In genomic region chr3:89228836-89229235, GRCm38 (mm10) we compare ENCODE assay signal across 8 mouse cellular contexts. TPM values are rescaled to one million over a fixed set of nuclear protein-coding genes. Genes with fewer than 3 reads are reported as not detected.
DNase-seq lines count a peak whose midpoint lies in the region; ATAC-seq and TF ChIP-seq lines count a peak whose summit lies in the region.

Muc1 (plus strand) TSS chr3:89229057.

- H3K9ac ChIP-seq in hindbrain, embryonic 11.5 days (ENCODE audit: low read depth, low read length): peak within 1 kb of the TSS; percentile 83
- 0 out of 2 replicates have a peak within 1 kb of the TSS, but pooled peaks have one; percentile 26 for H3K9ac ChIP-seq in liver, embryonic 13.5 days

- no peak for TF ChIP-seq POLR2A in olfactory bulb, adult 2 months (IDR thresholded peaks at IDR 0.05; ENCODE audit: insufficient read depth, low read depth, low read length)

- no peak for ATAC-seq in megakaryocyte, adult 5-6 weeks (ENCODE audit: poor library complexity, severe bottlenecking)
- no peak for ATAC-seq in hindbrain, embryonic 11.5 days (ENCODE audit: low FRiP score)
- no peak for ATAC-seq in liver, embryonic 13.5 days (ENCODE audit: low read depth)

- peaks cover 67% of the 10 kb centered on the region for H3K27me3 ChIP-seq in megakaryocyte, embryonic 14.5 days (replicated peaks)
- 0 out of 2 replicates have a peak, but pooled peaks cover 2% of the 10 kb centered on the region for H3K27me3 ChIP-seq in hindbrain, embryonic 11.5 days (ENCODE audit: control insufficient read depth, insufficient read depth, low read length)
- peaks cover 81% of the 10 kb centered on the region for H3K27me3 ChIP-seq in liver, embryonic 13.5 days

- DNase-seq in hindbrain, embryonic 11.5 days (ENCODE audit: low spot score): no peak
- DNase-seq in liver, embryonic 13.5 days: no peak
- DNase-seq in right cerebral cortex, postnatal 25 days: no peak
- DNase-seq in gastrocnemius, postnatal 4 days (ENCODE audit: low spot score in 2 of 2): no peak
- DNase-seq in frontal cortex, adult 2 months (ENCODE audit: extremely low spot score in 1 of 2, low spot score in 1 of 2): no peak

- TF ChIP-seq CTCF in olfactory bulb, adult 2 months (IDR thresholded peaks at IDR 0.05; ENCODE audit: insufficient read depth, low read depth, low read length): no peak

- WGBS in hindbrain, embryonic 11.5 days: 37% methylated on average over 8 of the region's 10 CpGs
- 36% methylated on average over 10 of the region's 10 CpGs for WGBS in liver, embryonic 13.5 days (ENCODE audit: insufficient replicate concordance)
- WGBS in olfactory bulb, adult 2 months: 49% methylated on average over 10 of the region's 10 CpGs

- H3K4me1 ChIP-seq in megakaryocyte, embryonic 14.5 days: peaks cover 71% of the 10 kb centered on the region
- H3K4me1 ChIP-seq in hindbrain, embryonic 11.5 days (replicated peaks; ENCODE audit: control insufficient read depth, insufficient read depth, low read length): peaks cover 14% of the 10 kb centered on the region
- H3K4me1 ChIP-seq in liver, embryonic 13.5 days (replicated peaks): peaks cover 32% of the 10 kb centered on the region
- H3K4me1 ChIP-seq in olfactory bulb, adult 2 months (ENCODE audit: control insufficient read depth, insufficient read depth, low read length): peaks cover 44% of the 10 kb centered on the region

- no peaks in the 10 kb centered on the region for H3K9me3 ChIP-seq in megakaryocyte, embryonic 14.5 days
- no peaks in the 10 kb centered on the region for H3K9me3 ChIP-seq in hindbrain, embryonic 11.5 days (ENCODE audit: control insufficient read depth, low read length)
- no peaks in the 10 kb centered on the region for H3K9me3 ChIP-seq in liver, embryonic 13.5 days (replicated peaks)

- no peaks in the 10 kb centered on the region for H3K36me3 ChIP-seq in megakaryocyte, embryonic 14.5 days (replicated peaks; ENCODE audit: low read length)
- peaks cover 2% of the 10 kb centered on the region; the same call in 1 of the 2 replicates for H3K36me3 ChIP-seq in hindbrain, embryonic 11.5 days (ENCODE audit: control insufficient read depth, insufficient read depth, low read length)
- H3K36me3 ChIP-seq in liver, embryonic 13.5 days: no peaks in the 10 kb centered on the region

- H3K27ac ChIP-seq in hindbrain, embryonic 11.5 days (ENCODE audit: low read depth, low read length): peak within 1 kb of the TSS; percentile 84
- H3K27ac ChIP-seq in liver, embryonic 13.5 days: no peak within 1 kb of the TSS
- H3K27ac ChIP-seq in olfactory bulb, adult 2 months (ENCODE audit: insufficient read depth, low read depth, low read length): peak within 1 kb of the TSS; percentile 43

- H3K4me3 ChIP-seq in megakaryocyte, embryonic 14.5 days (replicated peaks): peak within 1 kb of the TSS; percentile 90
- H3K4me3 ChIP-seq in hindbrain, embryonic 11.5 days (ENCODE audit: low read depth, low read length): peak within 1 kb of the TSS; percentile 84
- peak within 1 kb of the TSS; percentile 51 for H3K4me3 ChIP-seq in liver, embryonic 13.5 days (replicated peaks)
- peak within 1 kb of the TSS; percentile 45 for H3K4me3 ChIP-seq in olfactory bulb, adult 2 months (ENCODE audit: insufficient read depth, low read depth, low read length)

- H3K4me2 ChIP-seq in hindbrain, embryonic 11.5 days (replicated peaks; ENCODE audit: low read depth, low read length): peak within 1 kb of the TSS; percentile 84
- peak within 1 kb of the TSS; percentile 61 for H3K4me2 ChIP-seq in liver, embryonic 13.5 days

RNA-seq across cellular contexts. Expression of gene Muc1, which starts in this region (rescaled TPM):
- polyA plus RNA-seq in megakaryocyte, embryonic 14.5 days (2012; ENCODE audit: insufficient read depth, low replicate concordance): 0.29 and 1.2 TPM in 2 replicates
- 0.25 and 0.58 TPM in 2 replicates for total RNA-seq in megakaryocyte, adult 5-6 weeks (2015)
- 0.18 TPM in 1 of 2 replicates, not detected in the other for total RNA-seq in megakaryocyte, adult 5-6 weeks (2017)
- polyA plus RNA-seq in hindbrain, embryonic 11.5 days (2014; fragmentation: Nextera tagmentation; extraction: Ambion mirVana): 1.4 and 2.1 TPM in 2 replicates
- polyA plus RNA-seq in liver, embryonic 13.5 days (2015; fragmentation: Nextera tagmentation; extraction: Ambion mirVana): 0.14 and 0.51 TPM in 2 replicates
- polyA plus RNA-seq in olfactory bulb, adult 2 months (2012; ENCODE audit: insufficient read depth, insufficient read length, low replicate concordance, missing spikeins): not detected in 2 replicates
- 1 to 10 TPM in 1 of 2 experiments, under 1 TPM in 1; 0.57 to 1.5 TPM for total RNA-seq in gastrocnemius, postnatal 4 days (2021)
- 1.1 and 2.1 TPM in 2 replicates for polyA plus RNA-seq in frontal cortex, adult 2 months (2012; rRNA removed)
